ENCODE assay signal across 8 mouse cellular contexts in genomic region chr13:78200407-78200806, GRCm38 (mm10). TPM values are rescaled to one million over a fixed set of nuclear protein-coding genes. Genes with fewer than 3 reads are reported as not detected.
DNase-seq lines count a peak whose midpoint lies in the region; ATAC-seq lines count a peak whose summit lies in the region.

No protein-coding gene starts in this region.

- 1% methylated on average over 8 of the region's 9 CpGs for WGBS in kidney, embryonic 16.5 days
- 1% methylated on average over 9 of the region's 9 CpGs for WGBS in embryonic facial prominence, embryonic 15.5 days

- H3K9me3 ChIP-seq in kidney, embryonic 16.5 days (ENCODE audit: low read length) = no peaks in the 10 kb centered on the region
- no peaks in the 10 kb centered on the region for H3K9me3 ChIP-seq in embryonic facial prominence, embryonic 15.5 days (replicated peaks)

- peak overlapping the region; percentile 53; the same call in 1 of the 2 replicates for H3K27ac ChIP-seq in kidney, embryonic 16.5 days (ENCODE audit: low read length)
- peak overlapping the region; percentile 58; the same call in 1 of the 2 replicates for H3K27ac ChIP-seq in embryonic facial prominence, embryonic 15.5 days (replicated peaks)

- H3K4me3 ChIP-seq in kidney, embryonic 16.5 days (ENCODE audit: low read length) = peak overlapping the region; percentile 89
- peak overlapping the region; percentile 68 for H3K4me3 ChIP-seq in embryonic facial prominence, embryonic 15.5 days (replicated peaks)

- H3K4me1 ChIP-seq in kidney, embryonic 16.5 days (ENCODE audit: insufficient read depth, low read length) = peaks cover 11% of the 10 kb centered on the region
- peaks cover 29% of the 10 kb centered on the region for H3K4me1 ChIP-seq in embryonic facial prominence, embryonic 15.5 days

- no peaks in the 10 kb centered on the region for H3K27me3 ChIP-seq in kidney, embryonic 16.5 days (ENCODE audit: insufficient read depth, low read length)
- peaks cover 38% of the 10 kb centered on the region for H3K27me3 ChIP-seq in embryonic facial prominence, embryonic 15.5 days

- DNase-seq in kidney, adult 8-10 months = no peak
- DNase-seq in adrenal gland, postnatal 36 days = peak; percentile 77 to 83
- peak; percentile 53 for DNase-seq in kidney, postnatal 10 days
- DNase-seq in mesoderm, embryonic 11.5 days (ENCODE audit: low read depth, low spot score) = peak; percentile 97
- DNase-seq in spleen, postnatal 14 days (ENCODE audit: low spot score in 2 of 2) = no peak

- no peak overlapping the region for H3K9ac ChIP-seq in kidney, embryonic 16.5 days (replicated peaks; ENCODE audit: low read length)
- H3K9ac ChIP-seq in embryonic facial prominence, embryonic 15.5 days = no peak overlapping the region

- no peaks in the 10 kb centered on the region for H3K36me3 ChIP-seq in kidney, embryonic 16.5 days (ENCODE audit: insufficient read depth, low read length)
- H3K36me3 ChIP-seq in embryonic facial prominence, embryonic 15.5 days = no peaks in the 10 kb centered on the region

- ATAC-seq in kidney, embryonic 16.5 days (ENCODE audit: low FRiP score, low TSS enrichment) = peak; percentile 47
- ATAC-seq in embryonic facial prominence, embryonic 15.5 days (ENCODE audit: insufficient number of reproducible peaks, low FRiP score, low TSS enrichment, low read depth) = peak; percentile 20; the same call in 1 of the 2 replicates
- ATAC-seq in activated CD4-positive, CD25-positive, alpha-beta regulatory T cell, adult 4 months = no peak

- peak overlapping the region; percentile 79 for H3K4me2 ChIP-seq in kidney, embryonic 16.5 days (replicated peaks; ENCODE audit: low read depth, low read length)
- H3K4me2 ChIP-seq in embryonic facial prominence, embryonic 15.5 days (replicated peaks) = peak overlapping the region; percentile 82

RNA-seq across cellular contexts. Expression of gene Nr2f1, which starts 0.8 kb away (rescaled TPM):
- polyA plus RNA-seq in kidney, embryonic 16.5 days (2015; fragmentation: Nextera tagmentation; extraction: Ambion mirVana) = 12.3 and 15.5 TPM in 2 replicates
- total RNA-seq in adrenal gland, postnatal 36 days (2021) = 10 to 100 TPM; 17.8 to 33.0 TPM
- polyA plus RNA-seq in embryonic facial prominence, embryonic 15.5 days (2015; fragmentation: Nextera tagmentation; extraction: Ambion mirVana) = 14.5 and 18.4 TPM in 2 replicates
- not detected for polyA plus RNA-seq in activated CD4-positive, CD25-positive, alpha-beta regulatory T cell, adult 4 months (2017; shearing (Covaris generic))

Comparison
In these comparisons a context has a peak if more than half of its experiments do, and no peak if none do; other contexts are left out.
1. DNase-seq: peak in adrenal gland, postnatal 36 days (2 of 2), kidney, postnatal 10 days (single experiment) and mesoderm, embryonic 11.5 days (single experiment); none in kidney, adult 8-10 months (0 of 2) and spleen, postnatal 14 days (0 of 2).
2. RNA of gene Nr2f1, which starts 0.8 kb away (polyA plus RNA-seq): 14.5 to 18.4 TPM in embryonic facial prominence, embryonic 15.5 days and 12.3 to 15.5 TPM in kidney, embryonic 16.5 days; not detected in activated CD4-positive, CD25-positive, alpha-beta regulatory T cell, adult 4 months; every median in the first group is over 10 times any median in the second.